Mouse (Mus musculus) retina, adult 2 months (tissue): Measurements from ENCODE around the gene Oas2.

ENCODE experiments used
- DNase-seq: peaks from one replicate; pipeline ENCODE4 v3.0.0-alpha.2; 2012; ENCODE audit warnings: low read depth, low spot score

Gene Oas2

GRCm38 (mm10) chr5:120696057-120696743 lies 53.5 kb downstream of the Oas2 start:
- DNase-seq, result no peak

DNA sequence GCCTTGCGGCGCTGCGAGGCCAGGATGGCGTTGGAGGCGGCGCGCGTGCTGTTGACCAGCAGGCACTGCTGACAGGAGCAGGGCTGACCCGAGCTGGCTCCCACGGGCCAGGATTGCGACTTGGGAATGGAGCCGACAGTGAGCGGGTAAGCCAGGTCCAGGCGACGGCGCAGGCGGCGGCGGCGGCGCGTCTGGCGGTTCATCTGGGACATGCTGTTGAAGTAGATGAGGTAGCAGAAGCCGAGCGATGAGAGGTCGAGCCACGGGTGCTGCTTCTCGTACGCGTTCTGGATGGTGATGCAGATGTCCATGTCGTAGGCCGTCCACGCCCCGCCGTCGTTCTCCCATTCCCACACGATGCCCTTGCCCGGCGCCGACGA lies 55.0 kb downstream of the Oas2 start:
- DNase-seq, result no peak

- DNase-seq, result no peak
Measured at GRCm38 (mm10) chr5:120693931-120694694, 55.5 kb downstream of the Oas2 start.

DNA sequence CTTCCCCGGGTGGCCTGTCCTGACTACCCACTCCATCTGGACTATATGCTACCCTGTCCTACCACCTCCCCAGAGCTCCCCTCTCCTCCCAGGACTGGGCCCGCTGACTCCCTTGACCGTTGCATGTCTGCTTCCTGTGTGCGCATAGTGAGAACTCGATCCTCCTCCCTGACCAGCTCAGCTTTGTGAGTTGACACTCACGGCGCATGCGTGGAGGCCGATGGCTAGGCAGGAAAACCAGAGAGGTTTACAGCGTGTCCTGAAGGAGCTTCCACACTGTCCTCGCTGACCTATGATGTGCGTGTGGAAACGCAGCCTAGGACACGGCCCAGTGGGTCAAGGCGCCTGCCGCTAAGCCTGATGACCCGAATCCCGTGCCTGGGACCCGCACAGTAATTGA lies 57.6 kb downstream of the Oas2 start:
- DNase-seq, result no peak

DNA sequence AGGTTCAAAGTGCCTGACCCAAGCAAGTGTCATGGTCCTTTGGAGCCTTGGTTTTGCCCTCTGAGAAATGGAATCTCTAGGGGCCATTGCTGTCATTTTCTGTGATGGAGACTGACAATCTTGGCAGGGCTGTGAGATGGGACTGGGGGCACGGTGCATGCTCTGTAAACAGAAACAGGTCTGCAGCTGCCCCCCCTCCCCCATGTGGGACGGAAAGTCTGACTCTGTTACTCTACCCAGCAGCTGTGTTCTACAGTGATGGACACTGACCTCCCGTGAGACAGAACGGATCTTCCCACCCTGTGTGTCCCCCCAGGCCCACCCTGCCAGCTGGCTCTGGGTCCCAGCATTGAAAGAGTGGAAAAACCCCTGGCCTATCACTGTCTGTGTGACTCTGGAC lies 59.2 kb downstream of the Oas2 start:
- DNase-seq, result no peak

DNA sequence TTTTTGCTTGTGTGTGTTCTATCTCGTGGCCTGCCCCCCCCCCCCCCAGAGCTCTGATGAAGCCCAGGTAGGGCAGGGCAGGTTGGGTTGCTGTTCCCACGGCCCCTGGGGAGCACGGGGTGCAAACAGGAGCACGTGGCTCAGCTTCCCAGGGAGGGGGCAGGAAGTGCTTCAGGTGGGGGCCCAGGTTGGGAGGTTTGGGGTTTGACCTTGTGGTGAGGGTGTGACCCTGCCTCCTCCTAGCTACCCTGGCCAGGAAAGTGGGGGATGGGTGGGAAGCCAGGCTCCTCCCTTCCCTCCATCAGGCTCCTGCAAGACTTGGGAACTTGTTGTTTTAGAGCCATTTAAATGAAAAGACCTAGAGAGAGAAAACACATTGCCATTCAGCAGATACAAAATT lies 61.2 kb downstream of the Oas2 start:
- no peak for DNase-seq

- DNase-seq, result no peak
Measured at GRCm38 (mm10) chr5:120687897-120688296, 61.8 kb downstream of the Oas2 start.

DNA sequence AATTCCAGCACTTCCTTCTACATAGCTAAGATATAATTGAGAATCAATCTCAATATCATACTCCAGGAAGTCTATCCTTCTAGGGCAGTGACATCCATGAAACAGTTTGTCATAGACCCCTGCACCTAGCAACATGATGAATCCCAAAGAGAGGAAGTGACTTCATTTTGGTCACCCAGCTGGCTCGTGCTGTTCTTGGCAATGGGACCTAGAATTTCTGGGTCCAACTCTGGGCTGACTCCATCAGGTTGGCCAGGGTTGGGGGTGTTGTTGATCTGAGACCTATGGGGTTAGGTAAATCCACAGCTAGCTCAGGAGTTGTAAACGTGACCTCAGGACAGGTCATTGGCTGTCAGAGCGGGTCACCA lies 62.2 kb downstream of the Oas2 start:
- DNase-seq, result no peak

- DNase-seq, result no peak
Measured at GRCm38 (mm10) chr5:120686749-120687483, 62.7 kb downstream of the Oas2 start.

- DNase-seq, result no peak
Measured at GRCm38 (mm10) chr5:120685678-120686077, 64.0 kb downstream of the Oas2 start.

DNA sequence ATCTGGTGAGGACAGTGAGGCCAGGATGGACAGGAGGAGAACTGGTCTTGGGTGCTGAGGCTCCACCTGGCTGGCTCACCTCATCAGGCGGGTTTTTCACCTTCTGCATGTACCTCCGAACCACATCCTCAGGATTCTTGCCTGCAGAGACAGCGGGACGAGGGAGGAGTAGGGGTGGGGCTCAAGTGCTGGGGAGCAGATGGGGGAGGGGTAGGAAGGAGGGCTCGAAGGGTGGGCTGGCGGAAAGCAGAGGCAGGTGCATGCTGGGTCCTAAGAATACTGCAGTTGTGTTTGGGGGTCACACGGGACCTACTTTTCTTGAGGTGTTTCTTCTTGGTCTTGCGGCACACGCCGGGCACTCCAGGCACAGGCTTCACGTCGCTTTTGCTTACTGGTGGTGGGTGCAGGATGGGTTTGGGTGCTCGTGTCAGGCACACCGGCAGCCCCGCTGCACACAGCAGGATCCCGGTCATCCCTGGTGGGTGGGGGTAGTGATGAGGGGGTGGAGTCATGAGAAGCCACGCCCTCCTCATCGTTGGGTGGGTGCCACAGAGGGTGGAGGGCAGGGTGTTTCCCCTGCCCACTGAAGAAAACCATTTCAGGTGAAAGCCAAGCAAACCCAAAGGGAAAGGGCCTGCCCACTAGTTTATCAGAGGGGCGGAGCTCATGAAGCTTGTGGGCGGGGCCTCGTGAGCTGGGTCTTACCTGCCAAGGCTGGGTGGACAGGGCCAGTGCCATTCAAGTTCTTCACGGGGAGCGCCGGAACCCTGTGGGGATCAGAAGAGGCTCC lies 66.5 kb downstream of the Oas2 start:
- no peak for DNase-seq

GRCm38 (mm10) chr5:120680918-120681317 lies 68.7 kb downstream of the Oas2 start:
- DNase-seq, result no peak
